Mouse (Mus musculus) lung, postnatal 0 days (tissue): ENCODE results near the gene Ppt1. TPM values are rescaled to one million over a fixed set of nuclear protein-coding genes. Genes with fewer than 3 reads are reported as not detected.

Experiments used
- ATAC-seq: fragments of 200-750 bp; cut with Nextera tagmentation; 2 replicates; pipeline ENCODE4 v1.8.0; 2017; ENCODE audit warnings: moderate library complexity
- DNase-seq: peaks from one replicate; pipeline ENCODE4 v3.0.0-alpha.2; 2016; ENCODE audit warnings: low spot score
- H3K27ac ChIP-seq: fragments of 300-500 bp; sonication (generic); 2 replicates; pipeline ENCODE4 v1.5.1; 2014; ENCODE audit warnings: antibody characterized with exemption, mild to moderate bottlenecking, low read length, mixed read lengths
- H3K27me3 ChIP-seq: fragments of 300-500 bp; sonication (generic); replicated peaks from 2 replicates; pipeline ENCODE4 v1.6.1; 2014; ENCODE audit warnings: low read length, mixed read lengths; ENCODE audit not compliant: insufficient read depth
- H3K36me3 ChIP-seq: fragments of 300-500 bp; sonication (generic); 2 replicates; pipeline ENCODE4 v1.6.1; 2014; ENCODE audit warnings: low read length, mixed read lengths; ENCODE audit not compliant: insufficient read depth
- H3K4me1 ChIP-seq: fragments of 300-500 bp; sonication (generic); 2 replicates; pipeline ENCODE4 v1.6.1; 2014; ENCODE audit warnings: antibody characterized with exemption, low read depth, low read length, mixed read lengths; ENCODE audit not compliant: insufficient read depth
- H3K4me2 ChIP-seq: fragments of 300-500 bp; sonication (generic); replicated peaks from 2 replicates; pipeline ENCODE4 v1.6.1; 2014; ENCODE audit warnings: low read depth, mild to moderate bottlenecking, low read length, moderate library complexity, mixed read lengths
- H3K4me3 ChIP-seq: fragments of 300-500 bp; sonication (generic); 2 replicates; pipeline ENCODE4 v1.5.1; 2014; ENCODE audit warnings: low read depth, low read length
- H3K9ac ChIP-seq: fragments of 300-500 bp; sonication (generic); replicated peaks from 2 replicates; pipeline ENCODE4 v1.6.1; 2014; ENCODE audit warnings: low read depth, mild to moderate bottlenecking
- H3K9me3 ChIP-seq: fragments of 300-500 bp; sonication (generic); 2 replicates; pipeline ENCODE4 v1.6.1; 2016; ENCODE audit warnings: low read length, mixed read lengths
- CTCF ChIP-seq: IDR thresholded peaks from 2 replicates; pipeline ENCODE4 v1.5.1; 2016; ENCODE audit warnings: antibody characterized with exemption, mild to moderate bottlenecking
- EP300 ChIP-seq: IDR thresholded peaks from 2 replicates; pipeline ENCODE4 v1.6.1; 2016; ENCODE audit warnings: antibody characterized with exemption, mild to moderate bottlenecking, control low read depth
- WGBS: fragments of 180-500 bp; shearing (Covaris S2); extraction: QIAGEN DNeasy Blood & Tissue Kit; methylation state at CpG from one replicate; pipeline ENCODE4 v1.1.7; 2014; 5-methylcytosine and 5-hydroxymethylcytosine counted together
- polyA plus RNA-seq: library from polyadenylated mRNA; unstranded; fragments of >200 nt; fragmentation: Nextera tagmentation; extraction: Ambion mirVana; gene quantifications from 2 replicates; pipeline ENCODE4 v1.2.1, GENCODE M21; 2015

The Ppt1 gene
- polyA plus RNA-seq, 1 experiment from 2014 or later, result 39.0 TPM

DNA sequence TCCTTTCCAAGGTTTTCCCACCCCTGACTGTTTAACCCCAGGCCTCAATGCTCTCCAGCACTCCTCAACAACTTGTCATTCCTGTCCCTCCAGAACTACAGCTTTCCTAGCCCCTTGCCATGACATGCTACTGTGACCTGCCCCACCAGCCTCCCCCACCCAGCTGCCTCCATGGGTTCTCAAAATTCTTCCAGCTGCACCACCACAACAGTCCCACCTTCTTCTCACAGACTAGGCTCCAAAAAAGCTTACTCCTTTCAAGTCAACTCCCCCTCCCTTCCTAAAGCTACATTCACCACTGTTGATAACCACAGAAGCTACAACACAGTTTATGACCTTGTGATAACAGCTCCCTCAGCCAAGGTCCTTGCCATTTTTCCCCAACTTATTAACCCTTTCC is 8.4 kb upstream of the Ppt1 start:
- H3K4me2 ChIP-seq, result no peak overlapping the region
- no peaks in the 10 kb centered on the region for H3K9me3 ChIP-seq
- H3K4me1 ChIP-seq, result no peaks in the 10 kb centered on the region
- ATAC-seq, result no peak
- no peaks in the 10 kb centered on the region for H3K36me3 ChIP-seq
- TF ChIP-seq EP300 (no peak), CTCF (no peak)
- no peak overlapping the region for H3K9ac ChIP-seq
- H3K27ac ChIP-seq, result no peak overlapping the region
- no peaks in the 10 kb centered on the region for H3K27me3 ChIP-seq
- DNase-seq, result no peak
- no peak overlapping the region for H3K4me3 ChIP-seq

DNA sequence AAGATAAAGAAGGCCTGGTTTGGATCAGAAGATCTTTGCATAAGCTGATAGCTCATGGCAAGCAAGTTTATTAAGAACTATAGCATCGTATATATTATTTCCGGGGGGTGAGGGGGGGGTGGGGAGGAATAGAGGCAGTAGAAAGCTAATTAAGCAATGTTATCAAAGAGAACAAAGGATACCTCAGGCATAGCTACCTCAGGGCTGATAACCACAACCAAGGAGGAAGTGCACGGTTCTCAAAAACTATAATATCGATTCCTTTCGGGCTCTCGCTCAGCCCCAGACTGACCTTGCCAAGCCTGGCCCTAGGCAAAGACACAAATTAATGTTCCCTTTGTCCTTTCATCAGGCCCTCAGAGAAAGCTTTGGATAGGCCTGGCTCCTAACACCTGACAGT is 6.7 kb upstream of the Ppt1 start:
- Histone ChIP-seq H3K36me3 (no peaks in the 10 kb centered on the region), H3K9me3 (no peaks in the 10 kb centered on the region), H3K9ac (no peak overlapping the region), H3K27ac (no peak overlapping the region), H3K4me2 (no peak overlapping the region), H3K4me1 (no peaks in the 10 kb centered on the region), H3K4me3 (no peak overlapping the region), H3K27me3 (no peaks in the 10 kb centered on the region)
- WGBS, result 92% methylated on average over 6 of the region's 6 CpGs
- DNase-seq (no peak), ATAC-seq (no peak)
- TF ChIP-seq EP300 (no peak), CTCF (no peak)

DNA sequence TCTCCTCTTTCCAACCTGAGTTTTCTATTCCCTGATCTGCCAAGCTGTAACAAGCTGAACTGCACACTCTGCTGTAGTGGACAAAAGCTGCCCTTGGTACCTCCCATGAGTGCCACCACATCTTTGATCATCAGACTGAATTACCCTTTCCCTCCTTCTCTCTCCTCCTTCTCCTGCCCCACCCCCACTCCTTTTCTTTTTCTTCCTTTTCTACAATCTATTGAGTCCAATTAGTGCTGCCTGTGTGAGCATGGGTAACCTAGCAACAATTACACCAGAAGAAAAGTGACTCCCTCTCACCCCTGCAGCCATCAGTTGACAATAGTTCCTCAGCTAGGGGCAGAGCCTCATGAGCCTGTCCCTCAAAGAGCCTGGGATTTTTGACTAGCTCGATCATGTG is 4.2 kb upstream of the Ppt1 start:
- Histone ChIP-seq H3K36me3 (no peaks in the 10 kb centered on the region), H3K27ac (no peak overlapping the region), H3K9ac (no peak overlapping the region), H3K4me2 (no peak overlapping the region), H3K9me3 (no peaks in the 10 kb centered on the region), H3K4me1 (no peaks in the 10 kb centered on the region), H3K27me3 (no peaks in the 10 kb centered on the region), H3K4me3 (no peak overlapping the region)
- DNase-seq (no peak), ATAC-seq (no peak)
- 79% methylated on average over 1 of the region's 1 CpGs for WGBS
- TF ChIP-seq CTCF, result no peak
- no peak for TF ChIP-seq EP300

DNA sequence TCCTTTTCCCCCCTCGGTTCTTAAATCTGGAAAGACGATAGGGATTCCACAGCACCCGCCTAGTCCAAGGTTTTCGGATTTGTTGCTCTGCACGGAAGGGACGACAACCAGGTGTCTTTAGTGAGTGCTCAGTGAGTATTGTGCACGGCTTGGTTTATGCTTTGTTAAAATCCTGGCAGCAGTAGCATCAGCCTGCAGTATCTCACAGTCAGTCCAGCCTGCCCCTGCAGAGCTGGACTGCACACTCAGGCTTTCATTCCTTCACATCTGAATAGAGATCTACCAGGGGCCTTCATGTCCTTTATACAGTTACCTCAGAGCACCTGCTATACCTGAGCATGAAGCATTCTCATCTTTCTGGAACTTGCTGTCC is 347 bp downstream of the Ppt1 start:
- no peaks in the 10 kb centered on the region for H3K9me3 ChIP-seq
- peak overlapping the region; percentile 72 for H3K4me3 ChIP-seq
- ATAC-seq (peak; percentile 33), DNase-seq (no peak)
- no peaks in the 10 kb centered on the region for H3K27me3 ChIP-seq
- H3K27ac ChIP-seq, result no peak overlapping the region
- WGBS, result under 1% methylated on average over 7 of the region's 7 CpGs
- no peaks in the 10 kb centered on the region for H3K4me1 ChIP-seq
- peak overlapping the region; percentile 63 for H3K9ac ChIP-seq
- no peaks in the 10 kb centered on the region for H3K36me3 ChIP-seq
- TF ChIP-seq EP300 (no peak), CTCF (no peak)
- peak overlapping the region; percentile 82 for H3K4me2 ChIP-seq

- Histone ChIP-seq H3K36me3 (no peaks in the 10 kb centered on the region), H3K4me2 (peak overlapping the region; percentile 82; the same call in 1 of the 2 replicates), H3K4me3 (no peak overlapping the region), H3K9ac (no peak overlapping the region), H3K27me3 (no peaks in the 10 kb centered on the region), H3K4me1 (no peaks in the 10 kb centered on the region), H3K27ac (no peak overlapping the region), H3K9me3 (no peaks in the 10 kb centered on the region)
- TF ChIP-seq CTCF (no peak), EP300 (no peak)
- WGBS, result 76% methylated on average over 6 of the region's 6 CpGs
- DNase-seq (no peak), ATAC-seq (no peak)
Observed at GRCm38 (mm10) chr4:122837180-122837730, 1.2 kb downstream of the Ppt1 start.

GRCm38 (mm10) chr4:122837994-122838393 is 2.0 kb downstream of the Ppt1 start:
- Histone ChIP-seq H3K4me1 (no peaks in the 10 kb centered on the region), H3K4me2 (no peak overlapping the region), H3K36me3 (no peaks in the 10 kb centered on the region), H3K27me3 (no peaks in the 10 kb centered on the region), H3K9ac (no peak overlapping the region), H3K4me3 (no peak overlapping the region), H3K9me3 (no peaks in the 10 kb centered on the region), H3K27ac (no peak overlapping the region)
- ATAC-seq (no peak), DNase-seq (no peak)
- no peak for TF ChIP-seq CTCF
- TF ChIP-seq EP300, result no peak
- 84% methylated on average over 2 of the region's 2 CpGs for WGBS

DNA sequence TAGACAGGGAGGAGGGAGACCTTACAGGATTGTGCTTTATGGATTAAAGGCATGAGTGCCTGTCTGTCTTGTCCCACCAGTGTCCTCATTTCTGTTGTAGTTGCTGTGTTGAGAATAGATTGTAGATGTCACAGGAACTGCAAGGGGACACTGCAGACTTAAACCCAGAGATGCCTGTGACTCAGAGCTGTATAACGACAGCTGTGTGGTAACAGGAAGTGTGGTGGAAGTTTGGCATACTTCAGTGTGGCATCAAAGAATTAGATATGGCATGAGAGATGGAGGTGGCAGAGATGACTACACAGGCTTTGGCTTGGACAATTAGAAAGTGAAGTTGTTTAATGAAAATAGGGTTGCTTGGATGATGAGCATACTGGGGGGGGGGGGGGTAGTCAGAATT is 2.4 kb downstream of the Ppt1 start:
- Histone ChIP-seq H3K4me1 (no peaks in the 10 kb centered on the region), H3K27ac (no peak overlapping the region), H3K4me3 (no peak overlapping the region), H3K36me3 (no peaks in the 10 kb centered on the region), H3K9ac (no peak overlapping the region), H3K9me3 (no peaks in the 10 kb centered on the region), H3K27me3 (no peaks in the 10 kb centered on the region), H3K4me2 (no peak overlapping the region)
- TF ChIP-seq CTCF (no peak), EP300 (no peak)
- ATAC-seq (no peak), DNase-seq (no peak)
- WGBS, result 38% methylated on average over 1 of the region's 1 CpGs
